Mouse (Mus musculus) granulocyte monocyte progenitor cell, adult 5-6 weeks (primary cell): ENCODE measurements around the gene Tmem80. TPM values are rescaled to one million over a fixed set of nuclear protein-coding genes. Genes with fewer than 3 reads are reported as not detected.

Experiments
- ATAC-seq: replicated peaks from 2 replicates; pipeline ENCODE4 v1.8.0; 2016; ENCODE audit warnings: mild to moderate bottlenecking, moderate TSS enrichment, inconsistent platforms; ENCODE audit not compliant: poor library complexity, severe bottlenecking
- total RNA-seq, 2 experiments: library from RNA; stranded (forward) in 1 of 2; stranded (reverse) in 1 of 2; fragments of 200-712, 200-1000 nt in 1 of 2; fragments of >200 nt in 1 of 2; fragmentation: Nextera tagmentation in 1 of 2; gene quantifications; 2 replicates each; pipeline ENCODE4 v1.2.3; 2014 to 2017

Tmem80 gene
- total RNA-seq, 2 experiments from 2014 or later = 4.5 to 6.0 TPM

DNA sequence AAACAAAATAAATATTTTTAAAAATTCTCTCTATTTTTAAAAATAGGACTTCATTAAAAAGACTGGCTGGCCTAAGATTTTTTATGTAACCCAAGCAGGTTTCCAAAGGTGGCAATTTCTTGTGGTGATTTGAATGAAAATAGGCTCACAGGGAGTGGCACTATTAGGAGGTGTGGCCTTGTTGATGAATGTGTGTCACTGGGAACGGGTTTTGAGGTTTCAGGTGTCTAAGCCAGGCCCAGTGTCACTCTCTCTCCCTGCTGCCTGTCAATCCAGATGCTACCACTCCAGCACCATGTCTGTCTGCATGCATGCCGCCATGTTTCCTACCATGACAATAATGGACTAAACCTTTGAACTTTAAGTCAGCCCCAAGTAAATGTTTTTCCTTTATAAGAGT, 8.1 kb upstream of the Tmem80 start:
- no peak for ATAC-seq

DNA sequence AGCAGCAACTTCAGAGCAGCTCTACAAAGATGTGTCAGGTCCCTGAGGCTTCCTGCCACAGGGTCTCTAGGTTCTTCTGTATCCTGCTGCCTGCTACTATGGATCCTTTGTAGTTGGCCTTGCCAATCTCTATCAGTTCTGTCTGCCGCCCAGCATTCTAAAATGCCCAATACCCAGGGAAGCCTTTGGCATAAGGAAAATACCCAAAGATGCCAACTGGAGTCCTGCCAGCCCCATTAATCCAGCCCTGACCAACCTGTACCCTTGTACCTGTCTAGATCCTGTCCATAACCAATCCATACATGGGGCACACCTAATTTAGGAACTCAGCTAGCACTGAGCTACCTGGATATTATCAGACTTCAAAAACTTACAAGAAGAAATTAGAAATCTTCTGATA, 2.9 kb upstream of the Tmem80 start:
- ATAC-seq = no peak

DNA sequence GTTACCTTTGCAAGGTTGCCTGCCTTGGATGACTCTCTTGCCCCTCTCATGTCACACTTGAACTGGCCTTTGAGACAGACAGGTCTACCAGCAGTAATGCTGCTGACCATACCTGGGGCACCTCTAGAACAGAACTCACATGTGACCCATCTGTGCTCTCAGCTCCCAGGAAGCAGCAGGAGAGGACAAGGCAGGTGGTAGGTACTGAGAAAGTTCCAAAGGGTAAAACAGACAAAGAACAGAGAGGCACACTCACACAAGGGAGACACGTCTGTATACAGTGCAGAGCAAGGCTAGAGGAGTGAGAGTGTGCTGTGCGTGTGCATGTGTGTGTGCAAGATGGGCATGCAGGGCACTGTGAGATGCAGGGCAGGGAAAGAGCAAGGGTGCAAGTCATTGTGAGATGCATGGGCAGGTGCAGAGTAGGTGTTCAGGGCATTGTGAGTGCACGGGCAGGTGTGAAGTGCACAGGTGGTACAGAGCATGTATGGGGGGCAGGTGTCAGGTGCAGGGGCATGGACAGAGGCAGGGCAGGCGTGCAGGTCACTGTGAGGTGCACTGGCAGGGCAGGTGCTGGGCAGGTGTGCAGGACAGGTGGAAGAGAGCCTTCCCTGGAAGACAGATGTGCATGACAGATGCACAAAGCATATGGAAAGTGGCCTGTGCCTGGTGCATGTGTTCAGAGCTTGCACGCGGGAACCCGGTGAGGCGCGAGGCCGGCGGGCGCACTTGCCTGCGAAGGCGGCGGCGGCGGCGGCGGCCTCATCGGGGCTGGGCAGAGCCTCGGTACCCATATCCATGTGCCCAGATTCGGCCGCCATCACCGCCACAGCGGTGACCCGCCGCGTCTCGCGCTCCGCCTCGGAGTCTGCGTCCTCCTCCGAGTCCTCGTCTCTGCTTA, 743 bp upstream of the Tmem80 start:
- ATAC-seq = peak; percentile 2; the same call in 1 of the 2 replicates

DNA sequence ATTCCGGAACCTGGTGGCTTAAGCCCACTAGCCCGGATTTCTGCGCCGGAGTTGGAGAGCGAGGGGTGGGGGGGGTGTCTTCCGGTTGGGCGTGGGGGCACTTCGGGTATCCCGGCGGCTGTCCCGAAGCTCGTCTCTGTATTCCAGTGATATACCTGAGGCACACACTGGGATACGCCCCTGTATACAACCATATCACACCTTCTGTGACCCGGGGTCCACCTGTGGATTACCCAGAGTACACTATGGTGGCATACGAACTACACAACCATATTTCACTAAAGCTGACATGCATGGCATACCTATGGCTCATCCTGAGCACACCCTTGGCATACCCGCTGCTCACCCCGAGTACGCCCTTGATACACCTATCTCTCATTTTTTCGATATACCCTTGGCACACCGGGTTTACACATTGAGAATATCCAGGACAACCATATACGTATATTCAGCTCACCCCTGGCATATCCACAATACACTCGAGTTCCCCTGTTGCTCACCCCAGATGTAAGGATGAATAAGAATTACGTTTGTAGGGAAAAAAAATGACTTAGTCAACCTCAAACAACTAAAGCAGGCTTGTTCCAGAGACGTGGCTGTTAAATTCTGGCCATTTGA, 943 bp downstream of the Tmem80 start:
- ATAC-seq = no peak

DNA sequence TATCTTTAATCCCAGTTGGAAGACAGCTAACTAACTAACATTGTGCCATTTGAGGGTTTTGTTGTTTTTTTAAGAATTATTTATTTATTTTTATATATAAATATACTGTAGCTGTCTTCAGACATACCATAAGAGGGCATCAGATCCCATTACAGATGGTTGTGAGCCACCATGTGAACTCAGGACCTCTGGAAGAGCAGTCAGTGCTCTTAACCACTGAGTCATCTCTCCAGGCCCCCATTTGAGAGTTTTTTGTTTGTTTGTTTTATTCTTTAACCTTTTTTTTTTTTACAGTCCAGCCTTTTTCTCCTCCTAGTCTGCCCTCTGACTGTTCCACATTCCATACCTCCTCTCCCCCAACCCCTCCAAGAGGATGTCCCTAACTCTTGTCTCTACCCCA, 3.2 kb downstream of the Tmem80 start:
- ATAC-seq = no peak

DNA sequence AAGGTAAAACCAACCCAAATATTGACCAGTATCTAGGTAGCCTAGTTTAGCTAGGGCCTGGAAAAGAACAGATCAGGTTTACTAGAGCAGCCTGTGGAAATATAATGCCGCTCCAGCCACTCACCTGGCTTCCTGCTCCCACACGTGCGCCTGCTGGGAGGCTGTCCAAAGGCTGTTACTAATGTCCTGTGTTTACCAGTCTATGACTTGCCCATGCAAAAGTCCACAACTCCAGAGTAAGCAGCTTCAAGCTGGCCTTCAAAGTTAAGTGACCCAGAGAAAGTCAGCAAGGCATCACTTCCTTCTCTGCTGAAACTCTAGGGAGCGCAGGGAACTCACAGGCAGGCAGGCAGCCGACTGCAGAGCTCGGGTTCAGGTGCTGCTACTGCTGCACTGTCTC, 4.5 kb downstream of the Tmem80 start:
- no peak for ATAC-seq

DNA sequence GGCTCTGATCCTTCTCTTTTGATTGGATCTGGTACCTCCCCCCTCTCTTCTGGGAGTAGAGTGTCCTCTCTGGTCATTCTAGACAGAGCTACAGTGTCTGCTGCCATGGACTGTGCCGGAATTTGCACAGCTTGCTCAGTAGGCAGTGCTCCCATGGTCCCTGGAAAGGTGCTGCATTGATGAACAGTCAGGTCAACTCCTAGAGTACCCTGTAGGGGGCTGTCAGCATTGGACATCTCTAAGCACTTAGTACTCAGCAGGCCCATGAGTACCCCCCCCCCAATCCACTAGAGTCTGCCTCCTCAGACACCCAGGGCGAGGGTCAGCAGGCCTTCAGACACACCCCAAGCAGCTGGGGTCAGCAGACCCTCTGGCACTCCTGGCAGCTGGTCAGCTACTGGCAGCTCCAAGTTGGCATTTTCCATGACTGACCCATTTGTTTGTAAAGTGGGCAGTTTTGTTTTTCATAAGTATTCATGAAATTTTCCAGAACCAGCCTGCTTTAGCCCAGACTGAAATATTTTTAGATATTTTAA, 7.6 kb downstream of the Tmem80 start:
- no peak for ATAC-seq

DNA sequence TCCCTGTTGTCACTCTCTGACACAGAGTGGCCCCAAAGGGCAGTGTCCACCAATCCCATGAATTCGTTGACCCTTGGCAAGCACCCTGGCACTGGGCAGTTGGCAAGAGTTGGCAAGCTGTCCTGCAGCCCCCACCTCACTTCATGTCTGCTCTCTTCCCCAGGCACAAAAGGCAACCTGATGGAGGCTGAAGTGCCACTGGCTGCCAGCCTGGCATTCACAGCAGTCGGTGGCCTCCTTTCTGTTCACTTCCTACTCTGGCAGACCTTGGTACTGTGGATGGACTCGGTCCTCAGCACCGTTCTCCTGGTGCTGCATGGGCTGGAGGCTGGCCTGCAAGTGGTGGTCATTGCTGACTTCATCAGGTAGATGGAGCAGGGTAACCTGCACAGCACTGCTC, 8.1 kb downstream of the Tmem80 start:
- ATAC-seq = no peak

DNA sequence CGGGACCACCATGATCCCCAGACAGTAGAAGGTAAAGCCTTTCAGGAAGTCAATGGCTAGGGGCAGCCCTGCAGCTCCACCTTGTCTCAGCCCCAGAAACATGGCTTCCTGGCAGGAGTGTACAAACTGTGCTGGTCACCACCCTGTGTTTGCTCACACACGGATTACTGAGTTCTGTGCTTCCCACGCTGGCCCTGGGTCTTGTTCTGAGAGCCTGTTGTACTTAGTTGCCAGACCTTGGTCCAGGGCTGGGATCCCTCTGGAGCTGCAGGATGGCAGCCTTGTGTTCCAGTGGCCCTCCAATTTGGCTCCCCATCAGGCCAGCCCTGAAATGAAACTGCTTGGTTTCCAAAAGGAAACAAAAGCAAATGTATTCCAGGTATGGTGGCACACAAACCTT, 8.8 kb downstream of the Tmem80 start:
- ATAC-seq = no peak

DNA sequence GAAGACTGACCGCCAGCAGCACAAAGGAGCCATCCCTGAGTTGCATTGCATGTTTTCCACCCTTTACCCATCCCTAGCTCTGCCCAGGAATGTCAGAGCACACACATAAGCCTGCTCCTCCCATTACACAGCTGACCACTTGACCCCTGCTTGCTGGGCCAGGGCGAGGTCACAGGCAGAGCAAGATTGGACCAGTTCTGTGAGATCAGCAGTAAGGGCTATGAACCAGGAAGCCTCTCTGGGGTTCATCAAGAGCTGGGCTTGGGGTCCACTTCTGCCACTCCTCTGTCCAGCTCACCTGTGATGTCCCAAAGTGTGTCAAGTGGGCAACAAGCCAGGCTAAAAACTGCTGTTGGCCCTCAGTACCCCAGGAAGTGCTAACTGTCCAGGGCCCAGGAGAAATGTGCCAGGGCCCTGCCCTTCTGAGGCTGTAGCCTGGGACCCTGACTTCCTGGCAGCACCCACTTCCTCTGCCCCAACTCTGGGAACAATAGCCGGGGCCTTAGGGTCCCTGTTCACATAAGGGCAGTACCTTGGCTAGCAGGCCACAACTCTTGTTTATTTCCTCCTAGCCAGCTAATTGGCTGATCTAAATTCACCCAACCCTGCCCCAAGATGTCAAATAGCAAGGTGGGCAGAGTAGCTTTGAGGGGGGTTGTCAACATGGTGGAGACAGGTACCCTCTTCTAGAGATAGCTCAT, 10.3 kb downstream of the Tmem80 start:
- 0 out of 2 replicates have a peak, but pooled peaks have one; percentile 15 for ATAC-seq

DNA sequence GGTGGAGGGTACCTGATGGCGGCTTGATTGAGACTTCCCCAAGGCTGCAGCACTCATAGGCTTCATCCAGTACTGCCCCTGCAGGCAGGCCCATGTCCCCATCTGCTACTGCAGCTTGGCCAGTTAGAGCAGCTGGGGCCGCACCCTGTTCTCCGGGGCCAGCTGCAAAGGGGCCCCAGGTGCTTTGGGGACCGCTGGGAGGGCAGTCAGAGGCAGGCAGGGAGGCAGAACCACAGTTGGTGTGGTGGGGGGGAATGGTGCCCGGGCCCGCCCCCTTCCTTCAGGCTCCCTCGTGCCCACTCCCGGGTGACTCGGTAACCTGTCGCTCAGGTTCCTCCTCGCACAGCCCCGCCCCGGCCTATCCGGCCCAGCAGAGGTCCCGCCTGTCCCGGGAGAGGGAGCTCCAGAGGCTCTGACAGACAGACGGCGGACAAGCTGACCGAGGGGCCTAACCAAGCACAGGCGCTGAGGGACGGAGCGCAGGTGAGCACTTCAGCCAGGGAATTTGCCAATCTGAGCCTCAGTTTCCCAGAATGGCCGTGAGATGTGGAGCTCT, 11.1 kb downstream of the Tmem80 start, which contains the start of gene Eps8l2:
Eps8l2 (plus strand) TSS at position 305 of the 556 bp plus-strand sequence.
- peak; percentile 87 for ATAC-seq

DNA sequence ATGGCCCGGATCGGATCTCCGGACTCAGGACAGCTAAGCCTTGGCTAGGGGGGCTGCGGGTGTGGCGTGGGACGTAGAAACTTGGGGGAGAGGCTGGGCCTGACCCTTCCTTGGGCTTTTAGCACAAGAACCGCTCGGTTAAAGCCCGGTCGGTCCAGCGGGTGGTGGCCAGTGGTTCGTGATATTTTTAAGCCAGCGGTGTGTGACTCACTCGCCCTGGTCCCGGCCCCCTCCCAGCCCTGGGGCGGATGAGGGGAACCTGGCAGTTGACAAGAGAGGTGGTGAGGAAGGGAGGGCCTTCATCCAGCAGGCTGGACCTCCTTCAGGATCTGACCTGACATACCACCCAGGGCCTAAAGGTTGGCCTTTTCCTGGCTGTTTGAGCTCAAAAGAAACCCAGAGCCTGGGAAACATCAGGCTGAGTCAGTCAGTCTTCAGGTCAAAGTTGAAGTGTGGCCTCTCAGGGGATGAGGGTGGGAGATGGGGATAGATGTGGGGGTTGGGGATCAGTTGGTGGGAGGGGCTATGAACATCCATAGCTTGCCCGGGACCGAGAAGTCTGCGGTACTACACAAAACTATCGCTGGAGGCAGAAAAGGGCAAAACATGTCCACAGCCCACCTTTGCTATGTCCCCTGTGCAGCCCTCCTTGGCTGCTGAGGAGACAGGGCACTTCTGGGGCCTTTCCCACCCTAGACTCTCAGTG, 11.8 kb downstream of the Tmem80 start:
- ATAC-seq = no peak

DNA sequence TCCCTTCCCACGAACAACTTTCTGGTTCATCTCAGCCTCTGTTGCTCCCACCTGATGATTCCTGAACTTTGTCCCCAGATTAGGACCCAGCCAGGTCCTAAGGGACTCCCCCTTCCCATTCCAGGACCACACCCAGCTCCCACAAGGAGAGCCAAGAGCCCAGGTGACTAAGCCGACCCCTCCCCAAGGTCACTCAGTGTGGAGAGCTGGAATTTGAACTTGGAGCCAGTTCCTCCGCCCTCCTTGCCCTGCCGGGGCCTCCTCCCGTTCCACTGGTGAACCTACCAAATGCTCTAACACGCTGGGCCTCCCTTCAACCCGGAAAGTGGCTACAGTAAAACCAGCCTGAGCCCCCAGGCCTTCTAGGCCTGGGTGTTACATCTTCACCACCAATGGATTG, 12.5 kb downstream of the Tmem80 start:
- no peak for ATAC-seq

DNA sequence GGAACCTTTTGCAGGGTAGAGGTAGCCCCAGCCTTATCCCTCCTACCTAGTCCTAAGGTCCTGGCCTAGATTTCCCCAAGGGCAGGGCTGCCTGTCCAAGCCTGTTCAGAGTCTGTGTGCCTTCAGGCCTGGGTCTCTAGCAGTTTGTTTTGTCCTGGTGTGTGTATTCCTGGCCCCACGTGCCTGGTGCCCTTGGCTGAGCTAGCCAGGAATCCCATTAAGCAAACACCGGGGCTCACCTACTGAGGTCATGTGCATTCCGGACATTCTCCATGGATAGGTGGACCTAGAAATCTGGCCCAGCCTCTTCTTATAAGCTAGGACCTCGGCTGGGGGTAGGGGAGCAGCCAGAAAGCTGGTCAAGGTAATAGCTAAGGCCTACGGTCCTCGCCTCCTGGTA, 12.9 kb downstream of the Tmem80 start:
- no peak for ATAC-seq

DNA sequence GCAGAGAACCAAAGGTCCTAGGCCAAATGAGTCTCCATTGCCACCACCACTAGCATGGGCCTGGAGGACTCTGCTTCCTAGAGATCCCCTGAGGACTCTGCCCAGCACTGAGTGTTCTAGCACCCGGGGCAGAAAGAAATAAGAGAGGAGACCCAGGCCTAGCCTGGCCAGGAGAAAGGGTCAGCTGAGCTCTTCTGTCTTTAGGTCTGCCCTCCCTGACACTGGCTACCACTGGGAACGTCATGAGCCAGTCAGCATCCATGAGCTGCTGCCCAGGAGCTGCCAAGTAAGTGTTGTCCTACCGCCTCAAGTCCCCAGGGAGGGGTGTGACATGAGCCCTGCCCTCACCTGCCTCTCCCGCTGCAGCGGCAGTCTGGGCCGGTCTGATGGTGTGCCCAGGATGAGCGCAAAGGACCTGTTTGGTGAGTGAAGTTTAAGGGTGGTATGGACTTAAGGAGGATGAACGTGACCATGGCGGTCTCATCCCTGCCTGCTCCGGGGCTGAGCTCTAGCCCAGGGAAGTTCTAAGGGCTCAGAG, 14.2 kb downstream of the Tmem80 start:
- no peak for ATAC-seq

DNA sequence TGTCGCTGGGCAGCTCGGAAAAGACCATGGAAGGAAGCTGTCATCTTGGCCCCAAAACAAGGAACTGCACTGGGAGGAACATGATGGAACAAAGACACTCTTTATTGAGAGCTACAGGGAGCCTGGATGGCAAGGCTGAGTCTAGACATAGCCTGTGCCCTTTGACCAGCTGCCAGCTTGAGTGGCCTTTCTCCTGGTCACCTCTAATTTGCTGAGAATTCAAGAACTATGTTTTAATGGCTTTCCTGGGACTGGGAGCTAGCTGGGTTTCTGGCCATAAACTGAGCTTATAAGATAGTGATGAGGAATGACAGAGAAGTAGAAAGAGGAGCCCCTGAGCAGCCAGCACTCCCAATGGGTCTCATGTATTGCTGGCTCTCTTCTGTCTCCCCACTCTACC, 15.7 kb downstream of the Tmem80 start:
- ATAC-seq = no peak

DNA sequence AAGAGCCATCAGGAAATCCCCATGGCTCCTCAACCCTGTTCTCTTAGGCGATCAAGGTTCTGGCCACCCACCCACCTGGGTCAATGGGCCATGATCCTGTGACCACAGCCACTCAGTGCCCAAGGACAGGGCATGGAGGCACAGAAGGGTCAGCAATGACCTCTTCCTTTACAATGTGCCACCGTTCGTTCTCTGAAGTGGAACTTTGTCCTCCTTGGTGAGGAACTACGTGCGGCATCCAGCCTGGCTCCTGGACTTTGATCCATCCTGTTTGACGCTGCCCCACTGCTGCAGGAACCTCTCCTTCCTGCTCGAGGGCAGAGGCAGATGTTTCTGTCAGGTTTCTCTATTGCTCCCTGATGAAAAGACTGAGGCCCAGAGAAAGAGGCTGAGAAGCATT, 16.2 kb downstream of the Tmem80 start:
- no peak for ATAC-seq

DNA sequence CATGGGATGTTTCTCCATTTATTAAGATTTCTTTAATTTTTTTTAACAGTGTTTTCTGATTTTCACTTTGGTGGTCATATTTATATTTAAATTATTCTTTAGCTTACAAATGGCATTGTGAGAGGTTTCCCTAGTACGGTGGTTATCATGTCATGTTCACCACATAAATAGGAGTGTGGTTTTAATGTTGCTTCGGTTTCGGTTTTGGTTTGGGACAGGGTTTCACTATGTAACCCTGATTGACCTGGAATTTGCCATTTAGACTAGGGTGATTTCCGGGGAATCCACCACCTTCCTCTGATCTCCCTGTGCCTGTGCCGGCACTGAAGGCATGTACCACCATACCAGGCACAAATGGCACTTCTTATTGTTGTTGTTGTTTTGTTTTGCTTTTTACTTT, 17.2 kb downstream of the Tmem80 start:
- no peak for ATAC-seq

DNA sequence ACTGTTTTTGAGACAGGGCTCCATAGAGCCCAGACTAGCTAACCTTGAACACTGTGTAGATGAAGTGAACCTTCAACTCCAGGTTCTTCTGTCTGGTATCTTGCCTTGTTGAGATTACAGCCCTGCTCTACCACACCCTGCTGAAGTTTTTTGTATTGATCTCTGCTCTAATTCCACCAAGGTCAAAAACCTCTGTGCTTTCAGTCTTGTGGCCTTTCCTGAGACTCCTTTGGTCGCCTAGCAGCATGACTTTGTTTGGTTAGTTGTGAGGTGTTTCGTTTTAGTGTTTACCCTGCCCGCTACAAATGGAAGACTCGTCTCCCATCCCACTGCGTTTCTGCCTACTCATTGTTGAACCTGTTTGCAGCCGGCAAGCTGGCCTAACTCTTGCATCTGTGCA, 23.5 kb downstream of the Tmem80 start:
- no peak for ATAC-seq

DNA sequence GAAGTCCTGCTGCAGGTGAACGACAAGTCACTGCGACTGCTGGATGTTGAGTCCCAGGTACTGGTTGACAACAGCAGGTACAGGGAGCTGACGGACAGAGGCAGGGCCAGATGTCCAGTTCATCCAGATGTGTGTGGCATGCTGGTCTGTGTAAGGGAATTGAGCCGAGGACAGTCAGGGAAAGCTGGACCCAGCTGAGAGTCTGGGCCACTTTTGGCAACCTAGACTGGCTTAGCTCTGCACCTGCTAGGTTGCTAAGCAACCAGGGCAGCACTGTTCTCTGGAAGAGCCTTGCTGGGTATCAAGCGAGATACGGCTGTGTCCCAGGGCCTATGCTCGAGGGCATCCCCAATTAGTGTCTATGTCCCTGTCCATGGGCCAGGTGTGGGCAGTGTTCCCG, 27.5 kb downstream of the Tmem80 start:
- no peak for ATAC-seq
